Mouse (Mus musculus): ENCODE data around the gene Gpt2. TPM values are rescaled to one million over a fixed set of nuclear protein-coding genes. Genes with fewer than 3 reads are reported as not detected.

Gene Gpt2
- polyA plus RNA-seq, 1 experiment, result 156 TPM

DNA sequence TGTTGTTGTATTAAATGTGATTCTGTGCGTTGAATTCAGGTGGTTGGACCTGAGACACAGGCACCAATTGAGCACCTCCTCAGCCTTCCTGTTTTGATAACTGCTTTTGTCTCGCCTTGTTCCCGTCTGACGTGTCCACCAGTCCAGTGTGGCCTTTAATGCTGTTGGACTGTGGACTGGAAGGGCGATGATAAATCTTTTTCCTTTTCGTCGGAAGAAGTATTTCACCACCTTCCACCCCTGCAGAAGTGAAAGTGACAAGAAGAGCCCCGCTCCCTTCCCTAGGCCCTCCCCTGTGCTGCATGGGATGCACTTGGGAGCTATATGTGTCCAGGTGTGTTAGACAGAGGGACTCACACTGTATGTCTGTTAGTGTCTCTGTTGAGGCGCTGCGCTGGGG is 8.1 kb downstream of the Gpt2 start:
- H3K4me3 ChIP-seq, result no peak overlapping the region
- H3K79me2 ChIP-seq (ENCODE audit: control insufficient read depth, insufficient read depth), result peaks cover 68% of the 10 kb centered on the region
- H3K27me3 ChIP-seq (ENCODE audit: control insufficient read depth, insufficient read depth, insufficient read length), result no peaks in the 10 kb centered on the region
- no peak for TF ChIP-seq REST (IDR thresholded peaks at IDR 0.05; ENCODE audit: insufficient read depth, insufficient read length)
- TF ChIP-seq MAX (IDR thresholded peaks at IDR 0.05; ENCODE audit: low read depth), result no peak
- TF ChIP-seq MYOG (IDR thresholded peaks at IDR 0.05; ENCODE audit: control insufficient read depth in 1 of 3, insufficient read depth in 1 of 3, insufficient read length in 2 of 3, low read depth in 2 of 3), result no peak
- no peak for TF ChIP-seq POLR2A (IDR thresholded peaks at IDR 0.05; ENCODE audit: insufficient read length, low read depth)
- no peak for TF ChIP-seq CEBPB (IDR thresholded peaks at IDR 0.05; ENCODE audit: insufficient read depth, poor library complexity, severe bottlenecking)
- TF ChIP-seq MYOD1 (IDR thresholded peaks at IDR 0.05; ENCODE audit: control insufficient read depth in 1 of 3, insufficient read length in 2 of 3, low read depth in 2 of 3), result no peak
- no peak for TF ChIP-seq TCF3 (IDR thresholded peaks at IDR 0.05; ENCODE audit: insufficient read length, low read depth)
- TF ChIP-seq USF1 (IDR thresholded peaks at IDR 0.05; ENCODE audit: low read depth), result no peak
- TF ChIP-seq POLR2AphosphoS2 (IDR thresholded peaks at IDR 0.05; ENCODE audit: insufficient read length, low read depth), result no peak
- no peak for TF ChIP-seq SRF (IDR thresholded peaks at IDR 0.05; ENCODE audit: control insufficient read depth, insufficient read length, low read depth)
- no peak for TF ChIP-seq TCF12 (IDR thresholded peaks at IDR 0.05; ENCODE audit: insufficient read depth, poor library complexity, severe bottlenecking)
- no peak for TF ChIP-seq E2F4 (IDR thresholded peaks at IDR 0.05; ENCODE audit: insufficient read depth)
- H3K4me2 ChIP-seq (ENCODE audit: low read depth), result peak overlapping the region; percentile 44
- peaks cover 37% of the 10 kb centered on the region for H3K36me3 ChIP-seq (ENCODE audit: control insufficient read depth, insufficient read depth)
- no peak overlapping the region for H3ac ChIP-seq (ENCODE audit: control insufficient read depth, insufficient read length)

DNA sequence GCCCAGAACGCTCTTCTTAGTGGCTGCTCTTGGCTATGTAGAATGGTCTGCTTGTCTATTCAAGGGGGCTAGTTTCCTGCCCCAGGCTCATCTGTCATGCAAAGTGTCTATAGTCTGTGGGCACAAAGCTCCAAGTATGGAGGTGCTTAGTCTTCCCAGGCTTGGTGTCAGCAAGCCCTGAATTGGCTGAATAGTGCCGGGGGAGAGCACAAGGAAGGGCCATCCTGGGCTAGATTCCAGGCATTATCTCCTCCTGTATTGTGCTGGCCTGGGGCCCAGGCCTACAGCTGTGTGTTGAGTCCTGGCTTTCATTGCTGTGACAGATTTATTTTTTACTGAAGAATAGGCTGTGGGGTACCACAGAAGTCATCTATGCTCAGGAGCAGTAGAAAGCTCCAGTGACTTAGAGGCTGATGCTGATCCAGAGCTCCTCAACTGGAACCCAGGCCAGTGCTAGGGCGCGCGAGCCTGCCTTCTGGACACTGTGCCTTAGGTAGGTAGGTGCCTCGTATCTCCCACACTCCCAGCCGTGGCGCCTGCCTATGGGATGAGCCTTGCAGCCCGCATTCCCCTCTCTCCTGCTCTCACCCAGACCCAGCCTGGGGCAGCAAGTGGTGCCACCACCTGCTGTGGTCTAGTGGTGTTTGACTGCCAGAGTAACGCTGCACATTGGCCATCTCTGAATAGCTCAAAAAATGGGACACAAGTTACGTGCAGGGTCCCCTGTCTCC is 8.7 kb downstream of the Gpt2 start:
- Histone ChIP-seq H3K27me3 (ENCODE audit: control insufficient read depth, insufficient read depth, insufficient read length) (no peaks in the 10 kb centered on the region), H3K4me3 (no peak overlapping the region), H3K4me2 (ENCODE audit: low read depth) (peak overlapping the region; percentile 44), H3K36me3 (ENCODE audit: control insufficient read depth, insufficient read depth) (peaks cover 40% of the 10 kb centered on the region), H3K79me2 (ENCODE audit: control insufficient read depth, insufficient read depth) (peaks cover 62% of the 10 kb centered on the region), H3ac (ENCODE audit: control insufficient read depth, insufficient read length) (no peak overlapping the region)
- peak; percentile 23 to 91 (median 87) for TF ChIP-seq MYOG (IDR thresholded peaks at IDR 0.05; ENCODE audit: control insufficient read depth in 1 of 3, insufficient read depth in 1 of 3, insufficient read length in 2 of 3, low read depth in 2 of 3)
- no peak for TF ChIP-seq USF1 (IDR thresholded peaks at IDR 0.05; ENCODE audit: low read depth)
- peak in 2 of 3 experiments; percentile 75 to 80 for TF ChIP-seq MYOD1 (IDR thresholded peaks at IDR 0.05; ENCODE audit: control insufficient read depth in 1 of 3, insufficient read length in 2 of 3, low read depth in 2 of 3)
- peak; percentile 49 for TF ChIP-seq POLR2AphosphoS2 (IDR thresholded peaks at IDR 0.05; ENCODE audit: insufficient read length, low read depth)
- TF ChIP-seq SRF (IDR thresholded peaks at IDR 0.05; ENCODE audit: control insufficient read depth, insufficient read length, low read depth), result peak; percentile 78

DNA sequence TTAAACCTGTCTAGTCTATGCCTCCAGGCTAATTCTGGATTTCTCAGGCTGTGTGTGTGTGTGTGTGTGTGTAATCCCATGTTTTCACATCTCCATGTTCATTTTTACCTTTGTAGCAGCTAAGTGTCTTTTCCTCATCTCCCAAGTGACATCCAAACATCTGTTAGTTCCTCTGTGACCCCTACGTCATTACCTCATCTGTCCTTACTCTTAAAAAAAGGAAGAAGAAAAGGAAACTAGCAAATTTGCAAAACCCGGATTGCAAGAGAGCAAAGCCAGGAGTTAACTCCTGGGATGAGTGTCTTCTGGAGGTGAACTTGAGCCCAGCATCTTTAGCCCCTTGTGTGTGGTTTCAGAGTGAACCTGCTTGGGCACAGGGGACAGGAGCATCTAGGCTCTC is 10.0 kb downstream of the Gpt2 start:
- TF ChIP-seq MYOG (IDR thresholded peaks at IDR 0.05; ENCODE audit: control insufficient read depth in 1 of 3, insufficient read depth in 1 of 3, insufficient read length in 2 of 3, low read depth in 2 of 3), result no peak
- TF ChIP-seq POLR2AphosphoS2 (IDR thresholded peaks at IDR 0.05; ENCODE audit: insufficient read length, low read depth), result no peak
- no peak for TF ChIP-seq MYOD1 (IDR thresholded peaks at IDR 0.05; ENCODE audit: control insufficient read depth in 1 of 3, insufficient read length in 2 of 3, low read depth in 2 of 3)
- no peak for TF ChIP-seq CEBPB (IDR thresholded peaks at IDR 0.05; ENCODE audit: insufficient read depth, poor library complexity, severe bottlenecking)
- TF ChIP-seq POLR2A (IDR thresholded peaks at IDR 0.05; ENCODE audit: insufficient read length, low read depth), result no peak
- no peak for TF ChIP-seq USF1 (IDR thresholded peaks at IDR 0.05; ENCODE audit: low read depth)
- TF ChIP-seq E2F4 (IDR thresholded peaks at IDR 0.05; ENCODE audit: insufficient read depth), result no peak
- no peak for TF ChIP-seq MAX (IDR thresholded peaks at IDR 0.05; ENCODE audit: low read depth)
- no peak for TF ChIP-seq TCF3 (IDR thresholded peaks at IDR 0.05; ENCODE audit: insufficient read length, low read depth)
- peak overlapping the region; percentile 36 for H3K4me2 ChIP-seq (ENCODE audit: low read depth)
- H3K4me3 ChIP-seq, result no peak overlapping the region
- H3K36me3 ChIP-seq (ENCODE audit: control insufficient read depth, insufficient read depth), result peaks cover 43% of the 10 kb centered on the region
- H3K27me3 ChIP-seq (ENCODE audit: control insufficient read depth, insufficient read depth, insufficient read length), result no peaks in the 10 kb centered on the region
- H3K79me2 ChIP-seq (ENCODE audit: control insufficient read depth, insufficient read depth), result peaks cover 60% of the 10 kb centered on the region
- H3ac ChIP-seq (ENCODE audit: control insufficient read depth, insufficient read length), result no peak overlapping the region

DNA sequence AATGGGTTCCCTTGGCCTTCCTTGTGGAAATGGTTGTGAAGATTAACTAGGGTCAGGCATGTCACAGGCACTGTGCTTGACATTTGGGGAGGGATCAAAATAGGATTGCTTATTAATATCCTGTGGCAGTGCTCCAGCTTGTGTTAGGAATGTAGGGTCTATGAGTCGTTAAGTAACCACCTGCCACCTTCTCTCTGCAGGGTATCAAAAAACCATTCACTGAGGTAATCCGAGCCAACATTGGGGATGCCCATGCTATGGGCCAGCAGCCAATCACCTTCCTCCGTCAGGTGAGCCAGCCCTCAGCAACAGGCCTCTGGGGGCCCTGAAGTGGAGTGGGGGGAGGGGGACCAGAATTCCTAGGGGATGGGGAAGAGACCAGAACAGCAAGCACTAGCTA is 10.7 kb downstream of the Gpt2 start:
- no peak for TF ChIP-seq CEBPB (IDR thresholded peaks at IDR 0.05; ENCODE audit: insufficient read depth, poor library complexity, severe bottlenecking)
- TF ChIP-seq REST (IDR thresholded peaks at IDR 0.05; ENCODE audit: insufficient read depth, insufficient read length), result no peak
- no peak for TF ChIP-seq TCF3 (IDR thresholded peaks at IDR 0.05; ENCODE audit: insufficient read length, low read depth)
- TF ChIP-seq TCF12 (IDR thresholded peaks at IDR 0.05; ENCODE audit: insufficient read depth, poor library complexity, severe bottlenecking), result no peak
- TF ChIP-seq USF1 (IDR thresholded peaks at IDR 0.05; ENCODE audit: low read depth), result no peak
- peak in 1 of 3 experiments; percentile 73 for TF ChIP-seq MYOD1 (IDR thresholded peaks at IDR 0.05; ENCODE audit: control insufficient read depth in 1 of 3, insufficient read length in 2 of 3, low read depth in 2 of 3)
- TF ChIP-seq SRF (IDR thresholded peaks at IDR 0.05; ENCODE audit: control insufficient read depth, insufficient read length, low read depth), result no peak
- no peak for TF ChIP-seq POLR2AphosphoS2 (IDR thresholded peaks at IDR 0.05; ENCODE audit: insufficient read length, low read depth)
- peak in 1 of 3 experiments; percentile 41 for TF ChIP-seq MYOG (IDR thresholded peaks at IDR 0.05; ENCODE audit: control insufficient read depth in 1 of 3, insufficient read depth in 1 of 3, insufficient read length in 2 of 3, low read depth in 2 of 3)
- Histone ChIP-seq H3K27me3 (ENCODE audit: control insufficient read depth, insufficient read depth, insufficient read length) (no peaks in the 10 kb centered on the region), H3K4me2 (ENCODE audit: low read depth) (peak overlapping the region; percentile 26), H3K4me3 (no peak overlapping the region), H3K79me2 (ENCODE audit: control insufficient read depth, insufficient read depth) (peaks cover 56% of the 10 kb centered on the region), H3K36me3 (ENCODE audit: control insufficient read depth, insufficient read depth) (peaks cover 49% of the 10 kb centered on the region), H3ac (ENCODE audit: control insufficient read depth, insufficient read length) (no peak overlapping the region)
